Mouse (Mus musculus) stomach, embryonic 16.5 days (tissue): Measurements from ENCODE around the gene Prl7c1. TPM values are rescaled to one million over a fixed set of nuclear protein-coding genes. Genes with fewer than 3 reads are reported as not detected.
"Not testable (repeated sequence)": the region's sequence is repeated elsewhere in the genome, so short reads cannot be mapped to it uniquely, and the experiment has no call there.

Source experiments
- ATAC-seq: fragments of 200-750 bp; cut with Nextera tagmentation; 2 replicates; pipeline ENCODE4 v1.8.0; 2017; ENCODE audit warnings: moderate number of reproducible peaks, moderate TSS enrichment; ENCODE audit not compliant: insufficient read depth, low FRiP score
- H3K27ac ChIP-seq: fragments of 300-500 bp; sonication (generic); 2 replicates; pipeline ENCODE4 v1.5.1; 2014; ENCODE audit warnings: low read length
- H3K27me3 ChIP-seq: fragments of 300-500 bp; sonication (generic); 2 replicates; pipeline ENCODE4 v1.6.1; 2014; ENCODE audit warnings: low read length, control low read depth, mixed read lengths; ENCODE audit not compliant: control insufficient read depth, insufficient read depth
- H3K36me3 ChIP-seq: fragments of 300-500 bp; sonication (generic); 2 replicates; pipeline ENCODE4 v1.6.1; 2014; ENCODE audit warnings: low read length; ENCODE audit not compliant: control insufficient read depth, insufficient read depth
- H3K4me1 ChIP-seq: fragments of 300-500 bp; sonication (generic); 2 replicates; pipeline ENCODE4 v1.6.1; 2014; ENCODE audit warnings: low read length, control low read depth, mixed read lengths; ENCODE audit not compliant: control insufficient read depth, insufficient read depth
- H3K4me2 ChIP-seq: fragments of 300-500 bp; sonication (generic); 2 replicates; pipeline ENCODE4 v1.6.1; 2014; ENCODE audit warnings: low read depth, low read length, mixed read lengths
- H3K4me3 ChIP-seq: fragments of 300-500 bp; sonication (generic); replicated peaks from 2 replicates; pipeline ENCODE4 v1.5.1; 2014; ENCODE audit warnings: mild to moderate bottlenecking, low read length
- H3K9ac ChIP-seq: fragments of 300-500 bp; sonication (generic); 2 replicates; pipeline ENCODE4 v1.6.1; 2014; ENCODE audit warnings: low read length
- H3K9me3 ChIP-seq: fragments of 300-500 bp; sonication (generic); replicated peaks from 2 replicates; pipeline ENCODE4 v1.6.1; 2016; ENCODE audit warnings: low read length, control low read depth; ENCODE audit not compliant: control insufficient read depth
- WGBS: fragments of 180-500 bp; shearing (Covaris S2); extraction: QIAGEN DNeasy Blood & Tissue Kit; methylation state at CpG from one replicate; pipeline ENCODE4 v1.1.7; 2014; 5-methylcytosine and 5-hydroxymethylcytosine counted together
- polyA plus RNA-seq: library from polyadenylated mRNA; unstranded; fragments of >200 nt; fragmentation: Nextera tagmentation; extraction: Ambion mirVana; gene quantifications from 2 replicates; pipeline ENCODE4 v1.2.1, GENCODE M21; 2015

Prl7c1 gene
- not detected in 2 replicates for polyA plus RNA-seq

DNA sequence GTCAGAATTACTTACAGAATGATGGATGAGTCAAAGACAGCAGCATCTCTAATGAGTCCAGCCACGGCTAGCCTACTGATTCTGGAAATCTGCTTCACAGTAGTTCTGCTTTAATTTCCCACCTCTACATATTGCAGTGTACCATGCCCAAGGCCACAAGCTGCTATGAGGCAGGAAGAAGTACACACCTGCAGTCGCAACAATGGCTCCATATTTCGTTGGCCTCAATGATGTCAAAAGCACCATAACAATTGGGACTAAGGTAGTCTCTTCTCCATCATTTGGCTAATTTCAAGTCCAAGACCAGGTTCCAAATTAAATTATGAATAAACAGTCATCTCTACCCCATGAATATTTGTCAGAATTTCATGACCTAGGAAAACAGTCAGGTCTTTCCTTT lies at the start of gene Prl7c1:
Gene Prl7c1 (minus strand): TSS at position 101 of the 400 bp plus-strand sequence.
- WGBS: 91% methylated on average over 2 of the region's 3 CpGs

DNA sequence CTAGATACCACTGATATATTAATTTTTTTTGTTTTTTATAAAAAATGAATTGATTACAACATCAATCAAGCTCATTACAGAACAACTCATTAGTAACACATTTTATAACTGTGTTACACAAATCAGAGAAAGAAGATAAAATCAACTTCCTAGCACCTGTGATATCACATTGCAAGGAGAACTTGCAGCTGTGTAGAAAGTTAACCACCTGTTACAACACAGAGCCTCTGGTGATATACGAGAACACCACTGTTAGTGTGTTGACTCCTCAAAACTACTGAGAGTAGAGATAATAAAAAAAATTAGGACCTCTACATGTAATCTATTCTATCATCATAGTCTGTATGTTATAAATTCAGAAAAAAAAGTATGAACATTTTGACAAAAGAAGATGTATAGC lies 22.2 kb upstream of the Prl7c1 start:
- Histone ChIP-seq H3K9ac (no peak overlapping the region), H3K27me3 (no peaks in the 10 kb centered on the region), H3K36me3 (no peaks in the 10 kb centered on the region), H3K9me3 (no peaks in the 10 kb centered on the region), H3K4me1 (no peaks in the 10 kb centered on the region), H3K4me3 (no peak overlapping the region), H3K4me2 (no peak overlapping the region), H3K27ac (no peak overlapping the region)
- WGBS: 64% methylated on average over 1 of the region's 1 CpGs
- no peak for ATAC-seq

More for the DNA sequence above, at the start of gene Prl7c1:
- H3K27ac ChIP-seq, H3K4me3 ChIP-seq, ATAC-seq, H3K9ac ChIP-seq, H3K36me3 ChIP-seq, H3K4me2 ChIP-seq, H3K9me3 ChIP-seq, H3K4me1 ChIP-seq, H3K27me3 ChIP-seq: not testable (repeated sequence)

DNA sequence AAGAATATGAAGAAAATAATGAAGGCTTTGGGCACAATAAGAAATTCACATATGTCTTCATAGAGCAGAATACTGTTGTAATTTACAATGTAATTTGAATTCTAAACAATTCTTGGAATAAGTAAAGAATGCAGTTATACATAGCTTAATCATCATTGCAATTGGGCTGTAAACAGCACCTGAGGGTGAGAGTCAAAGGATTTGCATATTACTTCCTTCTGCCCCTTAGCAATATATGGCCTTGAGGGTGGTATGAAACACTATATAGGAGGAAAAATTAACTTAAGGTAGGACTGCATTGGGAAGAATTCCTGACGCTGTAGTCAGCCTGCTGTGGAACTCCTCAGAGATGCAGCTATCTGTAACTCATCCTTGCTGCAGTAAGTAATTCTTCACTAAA lies 20.8 kb upstream of the Prl7c1 start, which contains the start of gene Prl2a1:
Gene Prl2a1 (plus strand): TSS at position 301 of the 400 bp plus-strand sequence.
- H3K4me2 ChIP-seq: no peak within 1 kb of the TSS
- H3K27me3 ChIP-seq: no peaks in the 10 kb centered on the region
- H3K4me3 ChIP-seq: no peak within 1 kb of the TSS
- no peak within 1 kb of the TSS for H3K27ac ChIP-seq
- 71% methylated on average over 1 of the region's 1 CpGs for WGBS
- H3K4me1 ChIP-seq: no peaks in the 10 kb centered on the region
- H3K9me3 ChIP-seq: no peaks in the 10 kb centered on the region
- H3K9ac ChIP-seq: no peak within 1 kb of the TSS
- H3K36me3 ChIP-seq: no peaks in the 10 kb centered on the region
- ATAC-seq: no peak

DNA sequence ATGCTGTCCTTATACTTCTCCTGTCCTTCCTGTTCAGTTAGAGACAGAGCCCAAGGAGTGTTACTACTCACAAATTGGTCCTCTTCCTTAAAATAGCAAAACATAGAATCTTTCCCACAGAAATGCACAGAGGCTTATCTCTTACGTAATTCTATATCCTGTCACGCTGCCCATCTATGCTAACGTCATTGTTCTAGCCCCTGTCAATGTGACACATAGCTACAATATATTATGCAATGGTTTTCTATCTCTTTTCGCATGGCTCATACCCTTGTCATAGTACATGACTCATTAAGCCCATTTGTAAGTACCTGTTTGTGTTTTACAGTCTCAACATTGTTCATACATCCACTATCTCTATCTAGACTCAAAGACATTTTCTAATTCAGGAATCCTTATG lies 18.7 kb upstream of the Prl7c1 start:
- Histone ChIP-seq H3K9me3 (no peaks in the 10 kb centered on the region), H3K4me2 (no peak overlapping the region), H3K36me3 (no peaks in the 10 kb centered on the region), H3K4me3 (no peak overlapping the region), H3K4me1 (no peaks in the 10 kb centered on the region), H3K27ac (no peak overlapping the region), H3K27me3 (no peaks in the 10 kb centered on the region), H3K9ac (no peak overlapping the region)
- whole genome bisulfite sequencing: 82% methylated on average over 4 of the region's 4 CpGs
- ATAC-seq: no peak

GRCm38 (mm10) chr13:27734512-27735186 lies 46.0 kb downstream of the Prl7c1 start:
- H3K4me3 ChIP-seq: no peak overlapping the region
- no peak for ATAC-seq
- no peak overlapping the region for H3K27ac ChIP-seq
- no peaks in the 10 kb centered on the region for H3K9me3 ChIP-seq
- H3K4me1 ChIP-seq: no peaks in the 10 kb centered on the region
- no peaks in the 10 kb centered on the region for H3K36me3 ChIP-seq
- WGBS: 85% methylated on average over 10 of the region's 10 CpGs
- no peak overlapping the region for H3K4me2 ChIP-seq
- no peaks in the 10 kb centered on the region for H3K27me3 ChIP-seq
- H3K9ac ChIP-seq: no peak overlapping the region

DNA sequence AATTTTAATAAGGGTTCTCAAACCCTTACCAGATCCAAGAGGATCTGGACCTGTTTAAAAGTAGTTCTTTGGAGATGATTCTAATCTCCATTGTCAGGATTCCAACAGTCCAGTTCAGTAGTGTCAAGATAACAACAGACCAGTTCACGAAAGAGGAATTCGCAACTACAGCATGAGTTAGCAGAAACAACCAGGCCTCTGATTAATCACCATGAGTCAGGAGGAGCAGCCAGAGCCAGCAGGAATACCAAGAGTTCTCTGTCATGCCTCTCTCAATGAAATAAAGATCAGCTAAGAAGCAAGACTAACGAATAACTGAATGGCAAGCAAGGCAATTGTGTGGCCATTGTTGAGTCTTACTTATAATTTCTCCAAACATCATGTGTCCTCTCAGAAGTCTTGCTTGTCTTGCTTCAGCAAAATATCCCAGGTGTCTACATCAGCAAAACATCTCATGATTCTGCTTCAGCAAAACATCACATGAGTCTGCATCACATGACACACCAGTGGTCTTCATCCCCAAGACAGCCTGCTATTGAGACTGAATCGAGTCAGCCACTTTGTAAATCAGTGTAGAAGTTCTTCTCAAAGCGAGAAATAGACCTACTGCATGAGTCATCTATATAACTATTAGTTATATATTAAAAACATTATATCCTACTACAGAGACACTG lies 50.2 kb downstream of the Prl7c1 start:
- H3K27me3 ChIP-seq, ATAC-seq, H3K4me3 ChIP-seq, H3K4me2 ChIP-seq, H3K9ac ChIP-seq, H3K27ac ChIP-seq, H3K4me1 ChIP-seq, H3K36me3 ChIP-seq, H3K9me3 ChIP-seq: not testable (repeated sequence)
- 77% methylated on average over 5 of the region's 5 CpGs for WGBS

GRCm38 (mm10) chr13:27725057-27725456 lies 55.5 kb downstream of the Prl7c1 start:
- H3K9ac ChIP-seq, H3K4me1 ChIP-seq, ATAC-seq, H3K4me3 ChIP-seq, H3K27me3 ChIP-seq, H3K9me3 ChIP-seq, H3K27ac ChIP-seq, H3K4me2 ChIP-seq, H3K36me3 ChIP-seq: not testable (repeated sequence)
- 91% methylated on average over 3 of the region's 3 CpGs for WGBS

Other genes with a start within 250 kb of the Prl7c1 start
- gene Prl8a9, start 216.2 kb downstream of the Prl7c1 start, polyA plus RNA-seq: not detected in 2 replicates
- gene Prl8a1, start 198.6 kb downstream of the Prl7c1 start, polyA plus RNA-seq: not detected in 2 replicates
- gene Prl7b1, start 170.2 kb downstream of the Prl7c1 start, polyA plus RNA-seq: not detected in 2 replicates
- not detected in 2 replicates for gene Prl7a1, start 138.3 kb downstream of the Prl7c1 start, polyA plus RNA-seq
- gene Prl7a2, start 112.8 kb downstream of the Prl7c1 start, polyA plus RNA-seq: not detected in 2 replicates
- gene Prl7d1, start 64.1 kb downstream of the Prl7c1 start, polyA plus RNA-seq: not detected in 2 replicates
- gene Prl2a1, start 20.9 kb upstream of the Prl7c1 start, polyA plus RNA-seq: not detected in 2 replicates
- not detected in 2 replicates for gene Prl2c1, start 68.5 kb upstream of the Prl7c1 start, polyA plus RNA-seq
- gene Prl4a1, start 235.4 kb upstream of the Prl7c1 start, polyA plus RNA-seq: not detected in 2 replicates